Comparison of ENCODE assay signal across 8 mouse cellular contexts in the genomic region with DNA sequence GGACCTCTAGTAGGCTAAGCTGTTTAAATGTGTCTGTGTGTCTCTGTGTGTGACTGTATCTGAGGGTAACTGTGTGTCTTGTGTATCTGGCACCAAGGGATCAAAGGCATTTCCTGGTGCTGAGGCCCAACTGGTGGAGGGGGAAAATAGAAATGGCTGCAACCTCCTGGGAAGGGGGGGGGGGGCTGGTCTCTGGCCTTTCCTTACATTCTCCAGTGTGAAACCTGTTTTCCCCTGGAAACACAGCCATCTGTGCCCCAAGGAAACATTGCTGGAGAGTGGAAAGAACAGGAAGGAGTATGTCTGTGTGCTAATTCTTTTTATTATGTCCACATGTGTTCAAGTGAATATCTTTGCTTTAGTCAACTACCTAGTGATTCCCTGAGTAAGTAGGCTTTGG. TPM values are rescaled to one million over a fixed set of nuclear protein-coding genes. Genes with fewer than 3 reads are reported as not detected.
DNase-seq lines count a peak whose midpoint lies in the region; ATAC-seq and TF ChIP-seq lines count a peak whose summit lies in the region.

No protein-coding gene starts in this region.

- no peak for ATAC-seq in hindbrain, embryonic 11.5 days (ENCODE audit: low FRiP score)
- no peak for ATAC-seq in liver, embryonic 16.5 days (ENCODE audit: low read depth)

- H3K36me3 ChIP-seq in hindbrain, embryonic 11.5 days (ENCODE audit: control insufficient read depth, insufficient read depth, low read length): no peaks in the 10 kb centered on the region
- H3K36me3 ChIP-seq in liver, embryonic 16.5 days (ENCODE audit: control insufficient read depth, insufficient read depth): peaks cover 4% of the 10 kb centered on the region; the same call in 1 of the 2 replicates

- H3K9me3 ChIP-seq in hindbrain, embryonic 11.5 days (ENCODE audit: control insufficient read depth, low read length): no peaks in the 10 kb centered on the region
- H3K9me3 ChIP-seq in liver, embryonic 16.5 days (replicated peaks; ENCODE audit: control insufficient read depth, low read length): no peaks in the 10 kb centered on the region

- no peaks in the 10 kb centered on the region for H3K27me3 ChIP-seq in cerebellum, adult 2 months (ENCODE audit: control insufficient read depth, insufficient read depth, low read length)
- no peaks in the 10 kb centered on the region for H3K27me3 ChIP-seq in hindbrain, embryonic 11.5 days (ENCODE audit: control insufficient read depth, insufficient read depth, low read length)
- H3K27me3 ChIP-seq in liver, embryonic 16.5 days (ENCODE audit: control insufficient read depth, insufficient read depth, low read depth, low read length): no peaks in the 10 kb centered on the region

- no peak for TF ChIP-seq POLR2A in cerebellum, adult 2 months (IDR thresholded peaks at IDR 0.05; ENCODE audit: borderline replicate concordance, insufficient read depth, low read length)

- DNase-seq in cerebellum, adult 2 months: no peak
- no peak for DNase-seq in cerebellum, adult 18-20 months
- no peak for DNase-seq in layer of hippocampus, adult 2 months (ENCODE audit: low spot score in 2 of 2)
- DNase-seq in layer of hippocampus, postnatal 25 days (ENCODE audit: extremely low spot score in 1 of 2, low spot score in 1 of 2): no peak
- DNase-seq in hindbrain, embryonic 11.5 days (ENCODE audit: low spot score): peak; percentile 6
- DNase-seq in thymus, postnatal 36 days: no peak
- no peak for DNase-seq in spleen, adult 12 weeks (ENCODE audit: low spot score)

- peak overlapping the region; percentile 56 for H3K4me3 ChIP-seq in cerebellum, adult 2 months (replicated peaks; ENCODE audit: insufficient read depth, low read depth, low read length)
- no peak overlapping the region for H3K4me3 ChIP-seq in layer of hippocampus, adult 2 months
- no peak overlapping the region for H3K4me3 ChIP-seq in hindbrain, embryonic 11.5 days (ENCODE audit: low read depth, low read length)
- no peak overlapping the region for H3K4me3 ChIP-seq in liver, embryonic 16.5 days (ENCODE audit: low read depth, low read length)

- TF ChIP-seq CTCF in cerebellum, adult 2 months (IDR thresholded peaks at IDR 0.05; ENCODE audit: borderline replicate concordance, insufficient read depth, low read depth, low read length): no peak
- no peak for TF ChIP-seq CTCF in layer of hippocampus, adult 2 months (conservative IDR thresholded peaks at IDR 0.05)

- H3K4me2 ChIP-seq in hindbrain, embryonic 11.5 days (replicated peaks; ENCODE audit: low read depth, low read length): 0 out of 2 replicates have a peak overlapping the region, but pooled peaks have one; percentile 40
- H3K4me2 ChIP-seq in liver, embryonic 16.5 days (ENCODE audit: low read depth, low read length): peak overlapping the region; percentile 68

- no peak overlapping the region for H3K9ac ChIP-seq in hindbrain, embryonic 11.5 days (ENCODE audit: low read depth, low read length)
- no peak overlapping the region; the same call in 1 of the 2 replicates for H3K9ac ChIP-seq in liver, embryonic 16.5 days (ENCODE audit: low read depth, low read length)

- peak overlapping the region; percentile 66 for H3K27ac ChIP-seq in cerebellum, adult 2 months (ENCODE audit: insufficient read depth, low read length)
- peak overlapping the region; percentile 88 for H3K27ac ChIP-seq in layer of hippocampus, adult 2 months
- H3K27ac ChIP-seq in hindbrain, embryonic 11.5 days (ENCODE audit: low read depth, low read length): peak overlapping the region; percentile 14; the same call in 1 of the 2 replicates
- peak overlapping the region; percentile 88 for H3K27ac ChIP-seq in liver, embryonic 16.5 days (ENCODE audit: low read length)

- peaks cover 40% of the 10 kb centered on the region for H3K4me1 ChIP-seq in cerebellum, adult 2 months (ENCODE audit: control insufficient read depth, insufficient read depth, low read length)
- peaks cover 2% of the 10 kb centered on the region; the same call in 1 of the 2 replicates for H3K4me1 ChIP-seq in hindbrain, embryonic 11.5 days (replicated peaks; ENCODE audit: control insufficient read depth, insufficient read depth, low read length)
- H3K4me1 ChIP-seq in liver, embryonic 16.5 days (ENCODE audit: control insufficient read depth, low read depth, low read length): peaks cover 33% of the 10 kb centered on the region

RNA-seq across cellular contexts. Expression of a gene that starts 5.7 kb away (rescaled TPM):
- 65.9 and 71.1 TPM in 2 replicates for polyA plus RNA-seq in cerebellum, adult 2 months (2012; rRNA removed)
- 10 to 100 TPM; 40.4 to 42.9 TPM for total RNA-seq in layer of hippocampus, adult 2 months (2021)
- total RNA-seq in layer of hippocampus, postnatal 25 days (2021): 10 to 100 TPM; 40.0 to 41.6 TPM
- 71.5 and 71.9 TPM in 2 replicates for polyA plus RNA-seq in hindbrain, embryonic 11.5 days (2014; fragmentation: Nextera tagmentation; extraction: Ambion mirVana)
- 50.6 and 57.0 TPM in 2 replicates for polyA plus RNA-seq in liver, embryonic 16.5 days (2015; fragmentation: Nextera tagmentation; extraction: Ambion mirVana)

RNA-seq across cellular contexts. Expression of a gene that starts 6.7 kb away (rescaled TPM):
- polyA plus RNA-seq in cerebellum, adult 2 months (2012; rRNA removed): 196 and 206 TPM in 2 replicates
- 10 to 100 TPM; 52.1 to 67.7 TPM for total RNA-seq in layer of hippocampus, adult 2 months (2021)
- 10 to 100 TPM; 54.3 to 55.7 TPM for total RNA-seq in layer of hippocampus, postnatal 25 days (2021)
- polyA plus RNA-seq in hindbrain, embryonic 11.5 days (2014; fragmentation: Nextera tagmentation; extraction: Ambion mirVana): 24.0 and 26.1 TPM in 2 replicates
- polyA plus RNA-seq in liver, embryonic 16.5 days (2015; fragmentation: Nextera tagmentation; extraction: Ambion mirVana): 34.7 and 40.8 TPM in 2 replicates

RNA-seq across cellular contexts. Expression of a gene that starts 12.4 kb away (rescaled TPM):
- 236 and 247 TPM in 2 replicates for polyA plus RNA-seq in cerebellum, adult 2 months (2012; rRNA removed)
- 100 to 1,000 TPM; 140 to 143 TPM for total RNA-seq in layer of hippocampus, adult 2 months (2021)
- 100 to 1,000 TPM; 121 to 134 TPM for total RNA-seq in layer of hippocampus, postnatal 25 days (2021)
- 79.4 and 84.8 TPM in 2 replicates for polyA plus RNA-seq in hindbrain, embryonic 11.5 days (2014; fragmentation: Nextera tagmentation; extraction: Ambion mirVana)
- polyA plus RNA-seq in liver, embryonic 16.5 days (2015; fragmentation: Nextera tagmentation; extraction: Ambion mirVana): 7.5 and 9.4 TPM in 2 replicates

RNA-seq across cellular contexts. Expression of a gene that starts 30.7 kb away (rescaled TPM):
- 0.16 and 0.18 TPM in 2 replicates for polyA plus RNA-seq in cerebellum, adult 2 months (2012; rRNA removed)
- not detected for total RNA-seq in layer of hippocampus, adult 2 months (2021)
- total RNA-seq in layer of hippocampus, postnatal 25 days (2021): not detected
- polyA plus RNA-seq in hindbrain, embryonic 11.5 days (2014; fragmentation: Nextera tagmentation; extraction: Ambion mirVana): 0.68 and 0.93 TPM in 2 replicates
- not detected in 2 replicates for polyA plus RNA-seq in liver, embryonic 16.5 days (2015; fragmentation: Nextera tagmentation; extraction: Ambion mirVana)

RNA-seq across cellular contexts. Expression of a gene that starts 38.7 kb away (rescaled TPM):
- 162 and 167 TPM in 2 replicates for polyA plus RNA-seq in cerebellum, adult 2 months (2012; rRNA removed)
- total RNA-seq in layer of hippocampus, adult 2 months (2021): 100 to 1,000 TPM; 136 to 153 TPM
- 100 to 1,000 TPM; 149 to 172 TPM for total RNA-seq in layer of hippocampus, postnatal 25 days (2021)
- 187 and 192 TPM in 2 replicates for polyA plus RNA-seq in hindbrain, embryonic 11.5 days (2014; fragmentation: Nextera tagmentation; extraction: Ambion mirVana)
- 56.9 and 62.0 TPM in 2 replicates for polyA plus RNA-seq in liver, embryonic 16.5 days (2015; fragmentation: Nextera tagmentation; extraction: Ambion mirVana)

Comparison
In these comparisons a context has a peak if more than half of its experiments do, and no peak if none do; other contexts are left out.
1. H3K27ac ChIP-seq: peak in every context shown above with its lines; median percentile 88 in layer of hippocampus, adult 2 months; 88 in liver, embryonic 16.5 days; 66 in cerebellum, adult 2 months; 14 in hindbrain, embryonic 11.5 days.